Mouse (Mus musculus) lung, embryonic 14.5 days (tissue): ENCODE data around the gene Plekha4. TPM values are rescaled to one million over a fixed set of nuclear protein-coding genes. Genes with fewer than 3 reads are reported as not detected.
A peak's percentile ranks its signal among the peaks of the same experiment; 100 is the strongest.
"Not testable (repeated sequence)": the region's sequence is repeated elsewhere in the genome, so short reads cannot be mapped to it uniquely, and the experiment has no call there.

Source experiments
- ATAC-seq: fragments of 200-750 bp; cut with Nextera tagmentation; 2 replicates; pipeline ENCODE4 v1.8.0; 2017; ENCODE audit warnings: mild to moderate bottlenecking, moderate TSS enrichment, moderate library complexity; ENCODE audit not compliant: insufficient read depth
- DNase-seq: peaks from one replicate; pipeline ENCODE4 v3.0.0-alpha.2; 2015
- H3K27ac ChIP-seq: fragments of 300-500 bp; sonication (generic); 2 replicates; pipeline ENCODE4 v1.5.1; 2014; ENCODE audit warnings: low read depth, mild to moderate bottlenecking, moderate library complexity
- H3K27me3 ChIP-seq: fragments of 300-500 bp; sonication (generic); 2 replicates; pipeline ENCODE4 v1.6.1; 2014; ENCODE audit warnings: low read length, control low read depth; ENCODE audit not compliant: insufficient read depth
- H3K36me3 ChIP-seq: fragments of 300-500 bp; sonication (generic); 2 replicates; pipeline ENCODE4 v1.6.1; 2014; ENCODE audit warnings: control low read depth; ENCODE audit not compliant: insufficient read depth
- H3K4me1 ChIP-seq: fragments of 300-500 bp; sonication (generic); 2 replicates; pipeline ENCODE4 v1.6.1; 2014; ENCODE audit warnings: antibody characterized with exemption, control low read depth; ENCODE audit not compliant: insufficient read depth
- H3K4me2 ChIP-seq: fragments of 300-500 bp; sonication (generic); 2 replicates; pipeline ENCODE4 v1.6.1; 2014; ENCODE audit warnings: mild to moderate bottlenecking
- H3K4me3 ChIP-seq: fragments of 300-500 bp; sonication (generic); 2 replicates; pipeline ENCODE4 v1.5.1; 2014; ENCODE audit warnings: low read depth, low read length
- H3K9ac ChIP-seq: fragments of 300-500 bp; sonication (generic); 2 replicates; pipeline ENCODE4 v1.6.1; 2014
- H3K9me3 ChIP-seq: fragments of 300-500 bp; sonication (generic); 2 replicates; pipeline ENCODE4 v1.6.1; 2016; ENCODE audit warnings: low read depth, low read length, control low read depth
- CTCF ChIP-seq: IDR thresholded peaks from 2 replicates; pipeline ENCODE4 v1.5.1; 2016; ENCODE audit warnings: antibody characterized with exemption, low read depth
- WGBS: fragments of 180-500 bp; shearing (Covaris S2); extraction: QIAGEN DNeasy Blood & Tissue Kit; methylation state at CpG from one replicate; pipeline ENCODE4 v1.1.7; 2014; 5-methylcytosine and 5-hydroxymethylcytosine counted together
- polyA plus RNA-seq: library from polyadenylated mRNA; unstranded; fragments of >200 nt; fragmentation: Nextera tagmentation; extraction: Ambion mirVana; gene quantifications from 2 replicates; pipeline ENCODE4 v1.2.1, GENCODE M21; 2014

The Plekha4 gene
- polyA plus RNA-seq, 1 experiment from 2014 or later, result 1.9 TPM

DNA sequence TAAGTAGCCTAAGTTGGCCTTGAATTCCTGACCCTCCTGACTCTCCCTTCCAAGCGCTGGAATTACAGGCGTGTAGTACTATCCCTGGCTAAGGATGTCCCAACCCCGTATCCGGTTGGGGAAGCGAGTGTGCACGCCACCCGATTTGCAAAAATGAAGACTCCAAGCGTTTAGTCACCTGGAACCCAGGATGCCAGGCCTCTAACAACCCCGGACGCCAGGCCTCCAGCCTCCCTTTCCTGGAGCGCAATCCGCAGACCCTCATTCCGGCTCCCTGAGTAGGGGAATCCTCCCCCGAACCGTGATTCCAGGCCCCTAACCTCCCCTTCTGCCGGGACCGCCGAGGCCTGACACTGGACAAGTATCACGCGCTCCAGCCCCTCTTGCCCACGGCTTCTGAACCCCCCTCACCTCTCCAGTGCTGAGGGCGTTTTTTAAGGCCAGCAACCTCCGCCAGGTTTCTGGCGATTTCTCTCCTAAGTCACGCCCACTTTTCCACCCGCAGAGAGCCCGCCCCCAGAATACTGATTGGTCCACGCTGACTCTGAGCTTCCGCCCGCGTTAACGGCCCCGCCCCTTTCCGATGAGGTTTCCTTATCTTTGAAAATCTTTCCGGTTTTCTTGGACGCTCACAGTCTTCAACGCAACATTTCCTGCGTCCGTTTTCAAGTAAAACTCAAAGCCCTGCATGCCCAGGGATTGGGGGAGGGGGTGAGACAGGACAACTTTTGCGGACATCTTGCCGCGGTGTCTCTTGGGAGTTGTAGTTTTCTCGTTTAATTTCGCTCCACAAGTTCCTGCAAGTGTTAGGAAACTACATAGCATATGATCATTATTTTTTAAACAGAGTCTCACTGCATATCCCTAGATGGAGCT lies 16.0 kb upstream of the Plekha4 start, which contains the start of gene Nucb1:
TSS of gene Nucb1 (minus strand) at position 495 of the 876 bp plus-strand sequence.
- H3K9me3 ChIP-seq, result no peaks in the 10 kb centered on the region
- peak within 1 kb of the TSS; percentile 92 for H3K27ac ChIP-seq
- TF ChIP-seq CTCF, result 0 out of 2 replicates have a peak, but pooled peaks have one; percentile 1
- no peaks in the 10 kb centered on the region for H3K27me3 ChIP-seq
- H3K36me3 ChIP-seq, result peaks cover 23% of the 10 kb centered on the region
- peak within 1 kb of the TSS; percentile 53 for H3K4me3 ChIP-seq
- peaks cover 1% of the 10 kb centered on the region; the same call in 1 of the 2 replicates for H3K4me1 ChIP-seq
- under 1% methylated on average over 44 of the region's 44 CpGs for WGBS
- H3K9ac ChIP-seq, result peak within 1 kb of the TSS; percentile 60
- peak within 1 kb of the TSS; percentile 97 for H3K4me2 ChIP-seq
- DNase-seq (peak; percentile 98), ATAC-seq (peak; percentile 88)

DNA sequence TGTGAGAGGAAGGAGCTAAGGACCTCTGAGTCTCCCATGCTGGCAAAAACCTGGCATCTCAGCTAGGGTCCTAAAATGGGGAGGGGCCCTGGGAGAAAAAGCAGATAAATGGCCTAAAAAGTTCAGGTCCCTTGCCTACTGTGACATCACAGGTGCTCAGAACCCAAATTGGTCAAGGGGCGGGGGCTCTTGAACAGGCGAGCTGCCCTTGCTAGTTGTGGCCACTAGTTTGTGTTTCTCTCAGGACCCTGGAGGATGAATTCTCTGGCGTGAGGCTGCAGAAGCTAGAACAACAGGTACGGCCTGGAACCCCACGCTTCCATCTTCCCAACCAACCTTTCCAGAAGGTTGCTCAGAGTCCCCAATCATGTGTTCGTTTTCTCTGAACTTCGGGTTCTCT lies 11.7 kb upstream of the Plekha4 start:
- Histone ChIP-seq H3K4me3 (no peak overlapping the region), H3K36me3 (no peaks in the 10 kb centered on the region), H3K4me1 (peaks cover 4% of the 10 kb centered on the region; the same call in 1 of the 2 replicates), H3K27me3 (no peaks in the 10 kb centered on the region), H3K27ac (no peak overlapping the region), H3K9ac (no peak overlapping the region), H3K4me2 (no peak overlapping the region), H3K9me3 (no peaks in the 10 kb centered on the region)
- WGBS, result 82% methylated on average over 7 of the region's 7 CpGs
- no peak for DNase-seq
- no peak for TF ChIP-seq CTCF
- no peak for ATAC-seq

DNA sequence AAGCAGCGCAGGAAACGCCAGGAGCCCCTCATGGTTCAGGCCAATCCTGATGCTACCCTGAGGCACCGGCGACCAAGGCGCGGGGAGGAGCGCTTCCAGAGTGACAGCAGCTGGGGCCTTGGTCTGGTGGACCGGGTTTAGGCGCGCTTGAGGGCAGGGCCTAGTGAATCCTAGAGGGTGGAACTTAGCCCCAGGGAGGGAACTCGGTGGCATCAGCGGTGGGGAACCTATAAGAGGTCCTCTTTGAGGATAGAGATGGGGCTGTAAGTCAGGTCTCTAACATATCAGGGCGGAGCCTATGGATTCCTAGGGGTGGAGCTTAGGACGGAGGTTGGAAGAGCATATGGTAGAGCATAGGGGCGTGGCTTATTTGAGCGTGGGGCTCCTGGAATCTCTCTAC lies 10.7 kb upstream of the Plekha4 start:
- H3K36me3 ChIP-seq, result no peaks in the 10 kb centered on the region
- peak; percentile 42; the same call in 1 of the 2 replicates for ATAC-seq
- peak overlapping the region; percentile 30; the same call in 1 of the 2 replicates for H3K4me2 ChIP-seq
- H3K27ac ChIP-seq, result 0 out of 2 replicates have a peak overlapping the region, but pooled peaks have one; percentile 24
- no peak for TF ChIP-seq CTCF
- 29% methylated on average over 16 of the region's 16 CpGs for WGBS
- H3K9ac ChIP-seq, result peak overlapping the region; percentile 6; the same call in 1 of the 2 replicates
- H3K27me3 ChIP-seq, result no peaks in the 10 kb centered on the region
- peak; percentile 54 for DNase-seq
- H3K9me3 ChIP-seq, result no peaks in the 10 kb centered on the region
- no peak overlapping the region for H3K4me3 ChIP-seq
- H3K4me1 ChIP-seq, result peaks cover 4% of the 10 kb centered on the region; the same call in 1 of the 2 replicates

DNA sequence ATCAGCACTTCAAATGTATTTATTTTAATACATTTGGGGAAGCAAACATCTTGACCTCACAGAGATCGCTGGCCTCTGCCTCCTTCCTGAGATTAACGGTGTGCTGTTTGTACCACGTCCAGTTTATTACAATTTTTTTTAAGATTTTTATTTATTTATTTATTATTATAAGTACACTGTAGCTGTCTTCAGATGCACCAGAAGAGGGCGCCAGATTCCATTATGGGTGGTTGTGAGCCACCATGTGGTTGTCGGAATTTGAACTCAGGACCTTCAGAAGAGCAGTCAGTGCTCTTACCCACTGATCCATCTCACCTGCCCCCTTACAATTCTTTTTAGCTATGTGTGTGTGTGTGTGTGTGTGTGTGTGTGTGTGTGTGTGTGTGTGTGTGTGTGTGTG lies 9.3 kb upstream of the Plekha4 start:
- H3K27me3 ChIP-seq, H3K4me1 ChIP-seq, H3K9ac ChIP-seq, H3K4me2 ChIP-seq, ATAC-seq, H3K27ac ChIP-seq, H3K36me3 ChIP-seq, H3K9me3 ChIP-seq, DNase-seq, H3K4me3 ChIP-seq: not testable (repeated sequence)
- peak; percentile 16; the same call in 1 of the 2 replicates for TF ChIP-seq CTCF
- WGBS, result 67% methylated on average over 5 of the region's 5 CpGs

DNA sequence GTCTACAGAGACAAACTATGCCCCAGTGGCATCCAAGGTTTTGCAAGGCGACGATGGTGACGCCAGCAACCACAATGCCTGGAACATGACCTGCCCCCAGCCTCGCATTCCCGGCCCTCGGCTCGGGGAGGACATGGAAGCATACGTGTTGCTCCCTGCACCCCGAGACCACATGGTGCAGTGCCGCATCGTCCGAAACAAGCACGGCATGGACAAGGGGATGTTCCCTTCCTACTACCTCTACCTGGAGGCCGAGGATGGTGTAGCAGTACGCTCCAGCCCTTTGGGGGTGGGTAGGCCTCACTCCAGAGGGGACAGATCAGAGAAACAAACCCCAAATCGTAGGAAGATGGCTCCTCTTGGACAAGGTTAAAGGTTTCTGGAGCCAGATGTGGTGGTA lies 7.5 kb upstream of the Plekha4 start:
- Histone ChIP-seq H3K4me1 (peaks cover 4% of the 10 kb centered on the region; the same call in 1 of the 2 replicates), H3K27ac (no peak overlapping the region), H3K4me2 (no peak overlapping the region), H3K36me3 (peaks cover 11% of the 10 kb centered on the region; the same call in 1 of the 2 replicates), H3K27me3 (no peaks in the 10 kb centered on the region), H3K9me3 (no peaks in the 10 kb centered on the region), H3K9ac (no peak overlapping the region), H3K4me3 (no peak overlapping the region)
- no peak for TF ChIP-seq CTCF
- 89% methylated on average over 16 of the region's 16 CpGs for WGBS
- ATAC-seq (no peak), DNase-seq (no peak)

DNA sequence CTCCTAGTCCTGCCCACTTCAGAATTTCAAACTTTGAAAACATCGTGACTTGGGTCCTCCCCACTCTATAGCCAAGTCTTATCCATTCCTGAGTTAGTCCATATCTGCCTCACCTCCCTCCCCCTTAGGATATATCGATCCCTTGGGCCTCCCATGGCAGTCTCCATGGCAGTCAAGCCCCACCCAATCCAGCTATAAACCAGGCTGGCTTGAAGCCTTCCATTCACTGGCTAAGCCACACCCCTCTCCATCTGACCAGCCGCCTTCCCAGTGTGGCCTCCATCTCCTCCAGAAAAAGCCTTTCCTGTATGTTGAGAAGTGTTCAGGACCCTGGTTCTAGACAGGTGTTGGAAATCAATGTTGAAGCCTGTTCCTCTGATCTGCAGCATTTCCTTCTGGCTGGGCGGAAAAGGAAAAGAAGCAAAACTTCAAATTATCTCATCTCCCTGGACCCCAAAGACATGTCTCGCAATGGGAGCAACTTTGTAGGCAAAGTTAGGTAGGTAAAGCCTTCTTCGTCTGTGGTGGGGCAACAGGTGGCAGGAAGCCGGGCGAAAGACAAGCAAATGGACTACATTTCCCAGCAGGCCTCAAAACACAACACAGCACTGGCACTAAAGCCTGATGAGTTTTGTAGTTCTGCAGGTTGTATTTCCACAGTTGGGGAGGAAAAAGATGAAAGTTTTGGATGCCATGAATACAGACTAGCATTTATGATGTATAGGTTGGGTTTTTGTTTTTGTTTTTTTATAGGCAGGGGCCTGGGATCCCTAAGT lies 6.6 kb upstream of the Plekha4 start:
- Histone ChIP-seq H3K9ac (no peak overlapping the region), H3K27me3 (no peaks in the 10 kb centered on the region), H3K4me2 (no peak overlapping the region), H3K9me3 (no peaks in the 10 kb centered on the region), H3K27ac (no peak overlapping the region), H3K36me3 (peaks cover 17% of the 10 kb centered on the region; the same call in 1 of the 2 replicates), H3K4me3 (no peak overlapping the region; the same call in 1 of the 2 replicates), H3K4me1 (peaks cover 4% of the 10 kb centered on the region; the same call in 1 of the 2 replicates)
- 75% methylated on average over 8 of the region's 8 CpGs for WGBS
- ATAC-seq, result no peak
- DNase-seq, result no peak
- TF ChIP-seq CTCF, result no peak
